Mouse (Mus musculus) adrenal gland, adult 2 months (tissue): Measurements from ENCODE around the gene Clspn. TPM values are rescaled to one million over a fixed set of nuclear protein-coding genes. Genes with fewer than 3 reads are reported as not detected.

Experiments
- DNase-seq: peaks from one replicate; pipeline ENCODE4 v3.0.0; 2021
- microRNA-seq, 2 experiments: library from miRNA; unstranded; fragments of <30 nt; microRNA quantifications; one replicate each; pipeline ENCODE4 v1.2.0; 2021
- polyA plus RNA-seq: library from polyadenylated mRNA; depleted of rRNA; stranded (reverse); fragments of >200 nt; gene quantifications from 2 replicates; pipeline ENCODE4 v1.2.3, GENCODE M21; 2012; rRNA removed
- total RNA-seq, 2 experiments: library from RNA; stranded (reverse); gene quantifications; 2 replicates each; pipeline ENCODE4 v1.2.3; 2021

Gene Clspn
- total and polyA plus RNA-seq, 3 experiments = 0.19 to 0.97 (median 0.66) TPM

DNA sequence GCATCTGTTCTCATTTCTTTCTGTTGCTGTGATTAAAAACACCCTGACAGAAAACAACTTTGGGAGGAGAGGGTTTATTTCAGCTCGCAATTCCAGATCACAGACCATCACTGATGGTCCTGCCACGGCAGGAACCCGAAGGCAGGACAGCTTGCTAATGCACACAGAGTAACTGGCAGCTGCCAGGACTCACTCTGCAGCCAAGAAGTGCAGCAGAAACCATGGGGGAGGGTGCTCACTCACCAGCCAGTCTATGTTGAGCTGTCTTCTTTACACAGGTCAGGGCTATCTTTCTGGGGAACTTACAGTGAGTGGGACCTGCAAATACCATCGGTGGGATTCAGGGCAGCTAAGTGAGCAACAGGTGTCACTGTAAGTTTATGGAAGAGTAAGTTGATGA is 80.7 kb downstream of the Clspn start:
- no peak for DNase-seq

DNA sequence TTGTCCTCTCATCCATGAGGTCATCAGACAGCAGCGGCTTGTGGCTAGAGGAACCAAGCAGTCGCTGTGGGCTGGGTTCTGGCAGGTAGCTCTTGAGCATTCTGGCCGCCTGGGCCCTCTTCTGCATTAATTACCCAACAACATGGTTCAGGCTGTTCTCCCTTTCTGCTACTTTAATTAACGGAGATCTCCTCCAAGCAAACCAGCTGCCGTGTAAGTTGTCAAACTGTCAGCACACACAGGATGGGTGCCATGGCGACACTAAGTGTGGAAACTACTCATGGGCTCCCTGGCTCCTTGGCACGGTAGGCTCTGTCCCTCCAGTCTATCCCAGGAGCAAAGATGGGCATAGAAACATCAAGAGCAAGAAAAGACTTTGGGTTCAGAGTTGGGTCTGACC is 82.6 kb downstream of the Clspn start:
- DNase-seq = no peak

DNA sequence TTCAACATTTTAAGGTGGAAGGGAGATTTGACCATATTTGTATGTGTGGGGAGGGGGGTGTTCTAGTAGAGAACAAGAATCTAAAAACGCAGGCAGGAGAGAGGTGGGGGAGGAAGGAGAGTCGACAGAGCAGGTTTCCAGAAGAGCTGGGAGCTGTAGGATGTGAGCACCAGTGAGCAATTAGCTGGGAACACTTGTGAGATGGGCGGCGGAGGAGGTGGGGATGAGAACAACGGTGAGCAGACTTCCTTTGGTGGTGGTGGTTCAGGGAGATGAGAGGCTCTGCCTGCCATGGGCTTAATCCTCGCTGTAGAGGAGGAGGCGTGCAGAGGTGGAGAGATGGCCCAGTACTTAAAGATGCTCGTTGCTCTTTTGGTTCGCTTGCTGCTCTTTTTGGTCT is 85.2 kb downstream of the Clspn start:
- no peak for DNase-seq

Small RNA genes lying within 50 kb of the gene (microRNA-seq; reads per million reads assigned to microRNA genes)
- gene Mir7119 = 0 reads per million in 2 experiments

Other genes with a start within 250 kb of the Clspn start
- gene Adprhl2, start 235.2 kb upstream of the Clspn start, total RNA-seq = 10 to 100 TPM; 26.2 to 34.9 TPM
- 45.8 and 46.5 TPM in 2 replicates for gene Adprhl2, start 235.2 kb upstream of the Clspn start, polyA plus RNA-seq
- 1 to 10 TPM; 3.2 to 3.3 TPM for gene Tekt2, start 231.2 kb upstream of the Clspn start, total RNA-seq
- 2.9 and 4.8 TPM in 2 replicates for gene Tekt2, start 231.2 kb upstream of the Clspn start, polyA plus RNA-seq
- gene Ago3, start 127.4 kb upstream of the Clspn start, total RNA-seq = 10 to 100 TPM; 15.8 to 22.5 TPM
- gene Ago3, start 127.4 kb upstream of the Clspn start, polyA plus RNA-seq = 19.7 and 21.0 TPM in 2 replicates
- 10 to 100 TPM; 28.1 to 36.6 TPM for gene Ago1, start 88.4 kb upstream of the Clspn start, total RNA-seq
- 10.6 and 17.2 TPM in 2 replicates for gene Ago1, start 88.4 kb upstream of the Clspn start, polyA plus RNA-seq
- gene Ago4, start 23.5 kb upstream of the Clspn start, total RNA-seq = 1 to 10 TPM; 4.8 to 5.4 TPM
- 1.0 and 1.2 TPM in 2 replicates for gene Ago4, start 23.5 kb upstream of the Clspn start, polyA plus RNA-seq
- gene 5730409E04Rik, start 52.9 kb downstream of the Clspn start, total RNA-seq = 10 to 100 TPM in 1 of 2 experiments, 1 to 10 TPM in 1; 8.1 to 19.0 TPM
- 19.3 and 20.7 TPM in 2 replicates for gene 5730409E04Rik, start 52.9 kb downstream of the Clspn start, polyA plus RNA-seq
- 100 to 1,000 TPM; 159 to 189 TPM for gene Psmb2, start 120.7 kb downstream of the Clspn start, total RNA-seq
- gene Psmb2, start 120.7 kb downstream of the Clspn start, polyA plus RNA-seq = 133 and 175 TPM in 2 replicates
- not detected for gene Tfap2e, start 179.3 kb downstream of the Clspn start, total RNA-seq
- not detected in 2 replicates for gene Tfap2e, start 179.3 kb downstream of the Clspn start, polyA plus RNA-seq
- 10 to 100 TPM; 32.4 to 36.4 TPM for gene Ncdn, start 196.5 kb downstream of the Clspn start, total RNA-seq
- 66.6 and 82.2 TPM in 2 replicates for gene Ncdn, start 196.5 kb downstream of the Clspn start, polyA plus RNA-seq
- gene AU040320, start 196.6 kb downstream of the Clspn start, total RNA-seq = 10 to 100 TPM; 36.6 to 40.7 TPM
- 29.0 and 35.2 TPM in 2 replicates for gene AU040320, start 196.6 kb downstream of the Clspn start, polyA plus RNA-seq